Mouse (Mus musculus): ENCODE measurements around the gene Kctd8.
"Not testable (repeated sequence)": the region's sequence is repeated elsewhere in the genome, so short reads cannot be mapped to it uniquely, and the experiment has no call there.

Gene Kctd8

DNA sequence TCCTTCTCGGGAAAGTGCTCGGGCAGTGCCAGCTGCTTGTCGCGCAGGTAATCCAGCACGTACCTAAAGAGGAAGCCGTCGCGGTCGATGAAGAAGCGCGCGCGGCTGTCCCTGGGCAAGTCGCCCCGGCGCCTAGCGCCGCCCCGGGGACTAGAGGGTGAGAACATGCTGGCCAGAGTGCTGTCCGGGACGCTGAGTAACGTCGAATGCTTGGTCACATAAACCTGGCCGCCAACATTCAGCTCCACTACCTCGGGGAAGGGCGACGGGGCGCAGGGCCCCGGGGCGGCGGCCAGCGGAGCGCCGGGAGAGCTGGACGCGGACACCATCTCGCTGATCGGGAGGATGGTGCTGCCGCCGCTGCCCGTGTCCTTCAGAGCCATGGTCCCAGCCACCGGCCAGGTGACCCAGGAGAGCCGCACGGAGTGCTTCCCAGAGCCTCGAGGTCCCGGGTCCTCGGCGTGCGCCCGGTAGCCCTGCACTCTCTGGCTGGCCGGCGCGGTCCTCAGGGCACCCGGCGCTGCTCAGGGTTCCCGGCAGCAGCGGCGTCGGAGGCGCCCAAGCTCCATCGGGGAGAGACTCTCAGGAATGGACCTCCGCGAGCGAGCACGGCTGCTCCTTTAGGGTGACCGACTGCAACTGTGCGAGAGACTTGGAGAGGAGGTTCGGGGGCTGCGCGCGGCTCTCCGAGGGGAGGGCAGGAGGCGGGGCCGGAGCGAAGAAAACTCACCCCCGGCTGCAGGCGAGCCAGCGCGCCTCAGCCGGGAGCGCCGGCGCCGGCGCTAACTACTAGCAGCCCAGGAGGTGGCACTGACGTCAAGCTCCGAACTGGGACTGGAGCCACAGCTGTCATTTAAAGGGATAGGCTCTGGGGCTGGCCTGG is at the start of gene Kctd8:
Gene Kctd8 (minus strand): TSS at position 761 of the 883 bp plus-strand sequence.
- DNase-seq (ENCODE audit: low spot score), result peak; percentile 6

DNA sequence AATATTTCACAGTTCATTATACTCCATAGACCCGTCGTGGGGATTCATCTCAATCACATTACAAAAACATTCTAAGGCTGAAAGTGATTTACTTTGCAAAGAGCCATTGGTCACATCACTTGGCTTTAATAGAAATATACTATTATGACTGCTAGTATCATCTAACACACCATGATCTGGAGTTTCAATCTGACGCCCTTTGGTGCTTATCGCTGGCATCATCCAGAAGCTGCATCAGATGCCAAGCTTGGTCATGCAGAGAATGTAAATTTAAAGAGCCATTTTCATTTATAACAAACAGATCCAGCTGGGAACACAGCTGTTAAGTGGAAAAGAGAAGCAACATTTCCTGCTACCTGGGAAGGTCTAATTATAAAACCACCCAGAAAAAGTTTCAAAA is 37.6 kb upstream of the Kctd8 start:
- no peak for DNase-seq (ENCODE audit: low spot score)

DNA sequence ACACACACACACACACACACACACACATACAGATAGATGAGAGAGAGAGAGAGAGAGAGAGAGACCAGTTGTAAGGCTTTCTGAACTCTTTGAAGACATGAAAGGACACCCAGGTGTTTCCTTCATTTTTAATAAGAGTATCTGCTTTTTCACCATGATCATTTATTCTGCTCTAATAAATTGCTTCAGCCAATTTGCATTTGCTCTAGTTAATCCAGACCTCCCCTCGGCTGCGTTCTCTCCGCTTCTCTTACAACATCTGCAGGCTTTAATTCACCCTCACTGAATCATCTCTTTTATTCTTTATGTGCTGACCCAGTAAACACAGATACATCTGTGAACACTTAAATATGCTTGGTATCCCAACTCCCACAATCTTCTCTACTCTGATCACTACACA is 9.1 kb upstream of the Kctd8 start:
- DNase-seq (ENCODE audit: low spot score), result no peak

DNA sequence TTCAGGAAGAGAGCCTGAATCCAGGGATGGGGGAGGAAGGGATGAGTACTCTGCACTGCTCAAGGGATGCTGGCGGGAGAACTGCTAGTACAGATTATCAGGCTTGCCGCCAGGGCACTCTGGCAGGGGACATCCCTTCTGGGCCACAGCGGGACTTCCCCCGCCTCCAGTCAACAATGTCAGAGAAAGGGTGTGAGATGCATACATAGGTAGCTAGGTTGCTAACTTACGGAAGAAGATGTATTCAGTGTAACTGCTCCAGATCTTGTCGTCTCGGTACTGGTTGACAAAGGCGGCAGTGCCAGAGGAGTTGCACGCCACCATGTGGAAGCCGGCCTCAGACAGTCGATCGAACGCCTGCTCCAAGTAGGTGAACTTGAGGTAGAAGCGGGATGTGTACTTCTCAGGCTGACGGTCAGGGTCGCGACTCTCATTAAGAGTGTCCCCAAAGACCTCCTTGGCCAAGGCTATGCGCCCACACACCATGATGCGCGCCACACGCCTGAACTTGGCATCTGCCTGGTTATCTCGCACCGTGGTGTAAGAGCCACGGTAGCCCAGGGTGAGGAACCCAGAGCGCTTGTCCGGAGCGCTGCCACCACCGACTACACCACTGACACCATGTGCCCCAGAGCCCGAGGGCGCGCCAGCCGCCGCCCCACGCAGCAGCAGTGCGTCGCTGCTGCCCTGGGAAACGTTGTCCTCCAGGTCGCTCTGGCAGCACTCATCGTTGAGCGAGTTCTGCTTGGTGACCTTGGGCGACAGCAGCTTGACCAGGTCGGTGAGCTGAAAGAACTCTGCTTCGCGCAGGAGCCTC is 1.2 kb downstream of the Kctd8 start:
- DNase-seq (ENCODE audit: low spot score), result no peak

DNA sequence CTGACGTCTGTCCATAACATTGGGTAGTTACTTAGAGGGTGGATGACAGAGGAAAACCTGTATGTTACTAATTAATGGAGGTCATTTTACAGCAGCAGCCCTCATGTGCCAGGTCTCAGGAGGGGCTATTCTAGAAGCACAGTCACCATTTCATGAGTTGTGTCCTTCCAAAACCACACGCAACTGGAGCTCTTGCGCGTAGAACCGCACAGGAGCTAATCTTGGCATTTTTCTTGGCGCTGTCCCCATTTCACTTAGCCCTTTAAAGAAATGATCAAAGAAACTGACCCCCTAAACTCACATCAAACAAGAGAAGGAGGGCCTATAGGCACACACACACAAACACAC is 1.9 kb downstream of the Kctd8 start:
- DNase-seq (ENCODE audit: low spot score), result no peak

DNA sequence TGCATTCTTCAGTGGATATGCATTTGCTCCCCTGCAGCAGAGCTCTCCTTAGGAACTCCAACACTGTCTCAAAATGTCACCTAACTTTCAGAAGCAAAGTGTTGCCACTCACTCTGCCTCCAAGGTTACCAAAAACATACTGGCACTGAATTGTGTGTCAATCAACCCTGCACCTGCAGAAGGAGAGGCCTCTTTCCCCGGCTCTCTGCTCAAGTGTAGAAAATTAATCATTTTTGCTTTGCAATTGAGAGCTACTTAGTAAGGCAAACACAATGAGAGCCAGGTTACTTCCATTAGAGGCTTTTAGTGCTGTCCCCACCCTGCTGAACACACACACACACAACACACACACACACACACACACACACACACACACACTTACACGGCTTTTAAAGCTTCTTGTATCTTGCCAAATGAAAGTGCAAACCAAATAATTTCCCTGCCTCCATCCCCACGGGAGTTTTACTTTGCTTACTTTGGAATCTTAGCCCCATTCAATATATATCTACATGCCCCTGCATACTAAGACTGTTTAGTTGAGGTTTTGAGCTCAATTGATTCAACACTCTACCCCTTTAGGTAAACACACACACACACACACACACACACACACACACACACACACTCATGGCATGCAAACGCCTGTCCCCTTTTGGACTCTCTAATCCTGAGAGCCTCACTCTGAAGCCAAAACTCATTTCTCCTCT is 2.4 kb downstream of the Kctd8 start:
- no peak for DNase-seq (ENCODE audit: low spot score)

DNA sequence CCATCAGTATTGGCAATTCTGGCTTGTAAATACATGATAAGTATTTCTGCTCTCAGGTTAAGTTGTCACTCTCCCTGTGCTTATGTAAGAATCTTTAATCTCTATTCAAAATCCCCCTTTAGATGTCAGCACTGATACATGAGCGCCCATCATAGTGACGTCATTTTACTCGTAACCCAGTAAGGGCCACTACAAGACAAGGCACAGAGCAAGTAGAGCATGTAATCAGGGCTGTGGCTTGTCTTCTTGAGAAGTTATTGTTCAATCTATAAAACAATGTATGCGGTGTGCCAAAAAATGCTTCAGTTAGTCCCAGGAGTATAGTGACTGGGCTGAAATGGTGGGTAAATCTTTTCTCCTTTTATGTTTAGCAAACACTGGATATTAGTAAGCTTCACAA is 13.9 kb downstream of the Kctd8 start:
- no peak for DNase-seq (ENCODE audit: low spot score)

DNA sequence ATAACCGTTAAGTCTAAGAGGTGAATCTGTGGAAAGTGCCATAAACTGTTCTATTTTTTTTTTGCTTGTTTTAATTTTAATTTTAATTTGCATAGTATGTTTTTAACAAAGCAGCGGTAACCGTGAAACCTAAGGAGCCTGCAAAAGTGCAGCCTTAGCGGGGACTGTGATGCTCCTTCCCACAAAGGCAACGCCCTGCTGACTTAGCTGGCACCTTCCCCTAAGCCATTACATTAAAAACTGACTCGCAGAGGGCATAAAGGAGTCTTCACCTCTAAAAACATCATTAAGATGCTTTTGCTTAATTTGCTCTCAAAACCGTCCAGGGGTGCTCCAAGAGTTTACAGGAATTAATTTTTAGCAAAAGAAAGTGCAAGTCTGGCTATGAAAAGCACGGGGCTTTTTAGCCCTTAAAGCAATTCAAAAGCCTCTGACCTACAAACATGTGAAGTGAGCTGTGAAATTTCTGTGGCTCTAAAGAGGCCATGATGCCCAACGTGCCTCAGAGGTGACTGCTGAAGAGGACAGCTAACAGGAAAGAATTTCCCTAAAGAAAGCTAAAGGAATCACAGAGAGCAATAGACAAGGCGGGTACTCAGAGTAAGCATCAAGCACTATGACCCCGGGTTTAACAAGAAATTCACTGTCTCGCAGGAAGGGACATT is 16.8 kb downstream of the Kctd8 start:
- no peak for DNase-seq (ENCODE audit: low spot score)

DNA sequence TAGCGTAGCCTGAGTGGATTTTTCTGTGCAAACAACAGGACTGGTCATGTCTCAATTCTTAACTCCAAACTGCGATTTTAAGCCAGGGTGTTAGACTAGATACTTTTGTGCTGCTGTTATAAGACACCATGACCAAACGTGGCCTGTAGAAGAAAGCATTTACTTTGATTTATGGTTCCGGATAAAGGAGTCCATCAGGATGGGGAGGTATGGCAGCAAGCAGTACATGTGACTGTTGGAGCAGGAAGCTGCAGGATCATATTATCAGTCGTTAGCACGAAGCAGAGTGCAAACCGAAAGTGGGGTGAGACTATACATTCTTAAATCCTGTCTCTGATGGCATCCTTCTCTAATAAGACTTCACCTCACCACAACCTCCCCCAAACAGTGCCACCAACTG is 28.9 kb downstream of the Kctd8 start:
- no peak for DNase-seq (ENCODE audit: low spot score)

DNA sequence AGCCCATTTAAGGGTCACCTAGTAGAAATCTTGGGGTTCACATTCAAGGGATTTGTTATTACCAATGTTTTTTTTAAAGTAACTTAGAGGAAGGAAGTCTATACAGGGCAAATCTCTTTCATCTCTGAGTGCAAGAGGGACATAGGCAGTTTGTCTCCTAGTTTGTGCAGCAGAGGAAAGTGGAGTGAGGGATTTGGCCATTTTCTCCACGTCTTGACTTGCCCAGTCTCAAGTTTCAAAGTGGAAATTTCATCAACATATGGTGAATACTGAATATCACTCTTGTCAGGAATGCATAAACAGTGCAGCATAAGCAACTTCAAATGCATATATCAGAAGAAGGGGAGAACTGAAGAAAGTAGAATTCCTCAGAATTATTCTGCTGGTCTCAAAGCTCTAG is 39.8 kb downstream of the Kctd8 start:
- DNase-seq (ENCODE audit: low spot score), result no peak

DNA sequence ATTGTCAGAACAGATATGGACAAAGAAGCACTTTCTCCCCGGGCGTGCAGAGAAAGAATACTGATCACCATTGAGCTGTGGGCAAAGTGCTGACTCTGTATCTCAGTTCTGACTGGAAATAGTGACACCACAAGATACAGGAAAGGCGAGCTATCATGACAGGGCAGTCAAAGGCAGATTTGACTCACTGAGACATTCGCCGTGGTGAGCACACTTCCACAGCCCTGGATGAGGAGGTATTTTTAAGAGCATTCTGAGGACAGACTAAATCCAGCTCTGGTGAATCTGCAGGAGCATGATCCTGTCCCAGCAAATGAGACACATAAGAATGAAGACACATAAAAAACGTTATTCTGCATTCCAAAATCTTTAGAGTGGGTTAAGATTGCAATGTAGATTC is 49.1 kb downstream of the Kctd8 start:
- DNase-seq (ENCODE audit: low spot score), result no peak

DNA sequence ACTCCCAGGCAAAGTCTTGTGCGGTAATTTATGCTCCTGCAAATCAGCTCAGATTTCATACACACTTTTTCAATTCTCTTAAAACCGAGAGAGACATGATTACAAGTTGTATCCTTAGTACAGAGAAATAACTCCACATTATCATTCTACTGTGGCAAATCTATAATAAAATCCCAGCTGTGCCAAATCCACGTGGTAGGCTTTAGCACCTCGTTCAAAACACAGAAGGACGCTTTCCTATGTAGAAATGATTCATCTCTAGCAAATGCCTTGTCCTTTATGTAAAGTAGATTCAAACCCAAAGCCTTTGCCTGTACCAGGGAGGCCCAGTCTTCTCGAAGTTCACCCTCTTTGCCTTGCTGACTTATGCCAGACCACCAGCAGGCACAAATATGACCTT is 57.1 kb downstream of the Kctd8 start:
- no peak for DNase-seq (ENCODE audit: low spot score)

DNA sequence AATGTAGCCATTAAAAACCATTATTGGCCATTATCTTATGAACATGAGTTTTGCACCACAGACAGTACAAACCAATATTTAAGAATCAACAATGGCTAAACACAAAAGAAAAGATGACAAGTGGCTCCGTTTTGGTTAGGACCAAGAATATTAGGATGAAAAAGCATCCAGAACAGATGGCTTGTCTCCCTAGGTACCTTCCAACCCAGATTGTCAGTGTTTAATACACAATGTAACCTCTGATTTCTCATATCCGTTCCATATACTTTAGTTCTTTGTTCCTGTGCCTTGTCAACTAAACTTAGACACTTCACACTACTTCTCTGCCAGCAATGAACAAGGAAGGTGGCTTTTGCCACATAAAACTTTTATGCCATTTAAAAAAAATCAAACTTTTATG is 89.1 kb downstream of the Kctd8 start:
- no peak for DNase-seq (ENCODE audit: low spot score)

DNA sequence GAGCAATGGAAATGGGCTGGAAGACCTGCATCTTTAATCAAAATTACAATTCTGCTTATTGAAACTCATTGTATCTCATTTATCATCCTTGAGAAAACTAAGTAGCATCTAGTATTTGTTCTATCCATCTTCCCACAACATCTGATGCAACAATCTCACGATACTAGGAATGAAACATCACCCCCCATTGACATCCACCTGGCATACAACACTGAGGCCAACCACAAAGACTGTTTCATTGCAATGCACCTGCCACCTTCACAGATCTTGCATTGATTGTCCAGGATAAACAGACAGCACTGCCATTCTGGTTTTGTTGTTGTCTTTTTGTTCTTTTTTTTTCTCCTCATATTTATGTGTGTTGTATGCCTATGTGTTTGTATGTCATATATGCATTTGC is 99.5 kb downstream of the Kctd8 start:
- no peak for DNase-seq (ENCODE audit: low spot score)

DNA sequence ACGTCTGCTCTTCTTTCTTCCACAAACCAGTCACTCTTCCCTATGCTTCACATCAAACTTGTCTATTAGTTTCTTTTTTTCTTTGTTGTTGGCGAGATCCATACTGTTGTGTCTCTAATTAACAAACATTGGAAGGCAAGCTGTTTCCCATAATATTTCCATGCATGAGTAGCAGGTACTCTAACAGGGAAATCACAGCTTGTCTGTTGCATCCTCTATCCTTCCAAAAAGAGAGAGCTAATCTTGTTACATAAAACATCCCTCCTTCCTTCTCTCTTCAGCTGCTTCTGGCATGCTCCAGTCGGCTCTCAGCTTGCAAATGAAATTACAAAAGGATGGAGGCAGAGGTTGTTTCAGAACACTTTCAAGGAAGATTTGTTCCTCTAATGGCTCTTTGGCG is 107.9 kb downstream of the Kctd8 start:
- DNase-seq (ENCODE audit: low spot score), result no peak

DNA sequence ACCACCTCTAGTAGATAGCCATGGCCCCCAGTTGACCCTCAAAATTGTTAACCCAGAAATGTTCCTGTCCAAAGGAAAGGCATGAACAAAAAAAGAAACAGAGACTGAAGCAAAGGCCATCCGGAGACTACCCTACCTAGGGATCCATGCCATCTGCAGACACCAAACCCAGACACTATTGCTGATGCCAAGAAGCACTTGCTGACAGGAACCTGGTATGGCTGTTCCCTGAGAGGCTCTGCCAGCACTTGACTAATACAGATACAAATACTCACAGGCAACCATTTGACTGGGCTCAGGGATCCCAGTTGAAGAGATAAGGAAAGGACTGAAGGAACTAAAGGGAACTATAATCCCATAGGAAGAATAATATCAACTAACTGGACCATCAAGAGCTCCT is 109.8 kb downstream of the Kctd8 start:
- DNase-seq (ENCODE audit: low spot score), result not testable (repeated sequence)

DNA sequence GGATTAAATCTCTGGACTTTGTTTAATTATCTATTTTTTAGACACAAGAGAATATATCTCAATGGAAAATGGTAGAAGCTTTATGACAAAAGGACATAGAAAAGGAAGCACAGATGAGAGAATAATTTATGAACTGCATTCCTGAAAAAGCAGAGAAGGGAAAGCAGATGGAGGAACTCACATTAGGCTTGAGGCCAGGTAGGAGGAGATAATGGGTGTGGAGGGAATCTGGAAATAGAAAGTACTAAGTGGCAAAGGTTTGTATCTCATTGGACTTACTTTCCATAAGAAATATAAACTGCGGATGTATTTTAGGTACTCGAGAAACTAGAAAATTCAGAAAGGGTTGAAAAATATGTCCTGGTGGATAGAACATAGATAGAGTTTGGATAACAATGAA is 114.3 kb downstream of the Kctd8 start:
- no peak for DNase-seq (ENCODE audit: low spot score)

DNA sequence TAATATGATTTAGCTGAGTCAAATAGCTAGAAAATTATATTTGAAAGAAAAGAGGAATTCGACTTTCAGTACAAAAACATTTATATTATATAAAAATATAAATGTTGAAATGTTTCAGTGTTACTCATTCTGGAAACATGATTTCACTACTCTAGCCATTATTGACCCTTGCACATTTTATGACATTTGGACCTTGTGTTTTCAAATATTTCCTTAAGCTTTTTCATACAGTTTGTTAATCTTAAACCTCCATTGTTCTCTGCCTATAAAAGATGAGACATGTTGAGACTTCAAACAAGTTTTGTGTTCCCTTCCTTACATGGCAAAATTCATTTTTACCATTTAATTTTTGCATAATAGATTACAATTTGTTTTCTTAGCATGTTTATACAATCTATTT is 118.9 kb downstream of the Kctd8 start:
- DNase-seq (ENCODE audit: low spot score), result no peak

DNA sequence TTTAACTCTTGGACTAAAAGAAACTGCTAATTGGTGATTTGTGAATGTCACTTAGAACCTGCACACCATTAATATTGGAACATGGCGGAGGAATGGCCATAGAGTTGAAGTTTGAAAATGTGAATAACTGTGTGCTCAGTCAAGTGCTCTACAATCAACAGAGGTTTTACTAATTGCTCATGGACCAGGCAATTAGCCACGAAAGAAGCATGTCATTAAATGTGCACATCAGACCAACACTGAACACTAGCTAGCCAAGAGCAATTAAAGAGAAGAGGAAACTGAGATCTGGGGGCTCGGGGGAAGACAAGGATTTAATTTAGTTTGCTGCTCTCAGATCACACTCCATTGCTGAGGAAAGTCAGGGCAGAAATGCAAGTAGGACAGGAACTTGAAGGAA is 126.3 kb downstream of the Kctd8 start:
- DNase-seq (ENCODE audit: low spot score), result no peak

DNA sequence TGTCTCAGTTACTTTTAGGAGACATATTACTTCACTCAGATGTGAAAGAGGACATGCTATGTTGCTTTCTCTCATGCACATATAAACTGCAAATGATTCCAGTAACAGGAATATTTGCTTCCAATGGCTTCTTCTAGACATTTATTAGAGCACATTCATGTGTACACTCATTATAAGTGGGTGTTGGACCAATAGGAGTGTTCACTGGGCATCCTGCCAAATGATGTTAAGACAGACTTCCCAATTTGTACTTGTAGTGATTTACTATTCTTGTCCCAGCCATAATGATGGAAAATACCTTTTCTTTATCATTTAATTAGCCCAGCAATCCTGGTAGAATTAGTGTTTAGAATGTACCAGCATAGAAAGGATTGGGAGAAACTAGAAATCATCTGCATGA is 132.1 kb downstream of the Kctd8 start:
- DNase-seq (ENCODE audit: low spot score), result no peak

DNA sequence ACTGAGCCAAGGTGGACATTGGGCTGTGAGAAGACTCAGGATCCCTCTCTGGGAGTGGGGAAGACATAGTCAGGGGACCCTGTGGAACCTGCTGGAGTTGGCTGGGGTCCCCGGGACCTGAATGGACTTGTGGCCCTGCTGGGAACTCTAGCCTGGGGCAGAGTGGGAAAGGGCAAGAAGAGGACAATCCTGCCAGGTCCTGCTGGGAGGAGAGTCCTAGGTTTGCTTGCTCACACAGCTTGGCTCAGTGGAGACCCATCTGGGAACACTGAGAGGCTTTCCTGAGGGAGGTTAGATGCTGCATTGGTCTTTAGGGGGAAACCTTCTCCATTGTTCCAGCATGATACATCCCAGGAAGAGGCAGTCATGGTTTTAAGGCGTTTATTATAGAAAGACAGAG is 133.8 kb downstream of the Kctd8 start:
- no peak for DNase-seq (ENCODE audit: low spot score)

DNA sequence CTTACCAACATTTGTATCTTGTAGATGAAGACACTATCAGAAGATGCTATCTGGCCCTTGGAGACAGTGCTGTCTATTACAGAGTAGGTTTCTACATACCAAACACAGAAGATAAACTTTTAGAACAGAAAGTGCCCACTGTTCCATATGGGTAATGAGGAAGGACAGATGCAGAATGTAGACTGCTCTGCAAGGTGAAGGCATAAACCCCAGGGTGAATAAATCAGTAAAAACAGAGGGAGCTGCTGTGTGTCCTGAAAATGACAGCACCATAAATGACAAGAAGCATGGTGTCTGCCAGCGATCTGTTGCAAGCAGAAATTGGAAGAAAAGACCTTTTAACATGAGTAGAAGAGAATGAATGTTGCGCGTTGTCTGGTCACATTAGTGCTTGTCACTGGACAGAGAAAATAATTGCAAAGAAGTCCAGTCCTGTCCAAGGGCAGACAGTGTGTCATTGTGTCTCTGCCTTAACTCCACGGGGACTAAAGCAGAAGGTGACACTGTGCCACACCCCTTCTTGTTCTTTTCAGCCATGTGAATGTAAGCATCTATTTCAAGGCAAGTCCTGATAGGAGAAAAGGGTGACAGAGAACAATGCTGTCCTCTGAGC is 181.5 kb downstream of the Kctd8 start:
- no peak for DNase-seq (ENCODE audit: low spot score)
